Mouse (Mus musculus) T-cell, adult 66 days (primary cell): Measurements from ENCODE around the gene Rprd2. TPM values are rescaled to one million over a fixed set of nuclear protein-coding genes. Genes with fewer than 3 reads are reported as not detected.

ENCODE experiments used
- total RNA-seq, 2 experiments: library from RNA; stranded (reverse); gene quantifications; 3 replicates in 1 of 2; 4 replicates in 1 of 2; pipeline ENCODE4 v1.2.4; 2023

Gene Rprd2
- total RNA-seq, result 100 to 1,000 TPM; 107 to 116 TPM

DNA sequence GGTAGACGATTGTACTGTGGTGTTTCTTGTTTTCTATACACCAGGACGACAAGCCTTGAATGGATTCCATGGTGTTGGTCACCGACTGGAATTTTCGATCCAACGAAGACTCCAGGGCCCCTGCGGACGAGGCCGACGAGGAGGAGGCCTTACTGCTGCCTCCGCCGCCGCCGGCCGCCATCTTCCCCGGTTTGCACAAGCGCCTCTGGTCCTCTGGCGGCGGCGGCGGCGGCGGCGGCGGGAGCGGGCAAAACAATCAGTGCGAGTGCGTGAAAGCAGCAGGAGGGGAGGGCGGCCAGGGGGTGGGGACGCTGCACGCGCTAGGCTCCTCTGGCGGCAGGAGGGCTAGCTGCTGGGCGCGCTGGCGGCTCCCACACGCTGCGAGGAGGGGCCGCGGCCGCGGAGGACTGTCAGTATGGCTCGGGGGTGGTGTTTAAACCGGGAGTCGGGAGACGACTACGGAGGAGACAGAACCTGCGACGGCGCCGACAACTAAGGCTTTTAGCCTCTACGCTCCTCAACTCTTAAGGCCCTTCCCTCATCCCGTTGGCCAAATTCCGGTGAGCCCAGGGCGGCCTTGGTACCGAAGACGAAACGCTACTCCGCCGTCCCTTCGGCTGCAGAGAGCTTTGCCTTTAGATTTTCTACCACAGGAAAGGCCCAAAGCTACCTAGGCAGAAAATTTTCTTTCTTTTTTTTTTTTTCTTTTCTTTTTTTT lies at the start of gene Rprd2:
Gene Rprd2, minus strand, starts transcription at position 293 of the 718 bp plus-strand sequence.

GRCm38 (mm10) chr3:95855502-95856089 lies 36.9 kb upstream of the Rprd2 start, which contains the start of gene Prpf3:
Gene Prpf3 (minus strand): TSS chr3:95855885.

GRCm38 (mm10) chr3:95760106-95760505 lies 58.6 kb downstream of the Rprd2 start, which contains the start of gene Tars2:
Gene Tars2 (minus strand): TSS chr3:95760206.

GRCm38 (mm10) chr3:95739353-95740104 lies 79.1 kb downstream of the Rprd2 start, which contains the start of gene Ecm1:
Gene Ecm1 (minus strand): TSS chr3:95739569.

Other genes starting within 250 kb of the Rprd2 start
- gene Golph3l, start 229.9 kb downstream of the Rprd2 start, total RNA-seq, result 10 to 100 TPM; 27.9 to 28.1 TPM
- 10 to 100 TPM; 98.2 to 99.3 TPM for gene Ensa, start 193.9 kb downstream of the Rprd2 start, total RNA-seq
- 100 to 1,000 TPM; 312 to 327 TPM for gene Mcl1, start 160.1 kb downstream of the Rprd2 start, total RNA-seq
- 10 to 100 TPM in 1 of 2 experiments, 1 to 10 TPM in 1; 7.9 to 11.6 TPM for gene Adamtsl4, start 130.9 kb downstream of the Rprd2 start, total RNA-seq
- 100 to 1,000 TPM in 1 of 2 experiments, 10 to 100 TPM in 1; 98.0 to 103 TPM for gene Ecm1, start 79.3 kb downstream of the Rprd2 start, total RNA-seq
- 100 to 1,000 TPM; 128 to 134 TPM for gene Tars2, start 58.7 kb downstream of the Rprd2 start, total RNA-seq
- gene Prpf3, start 37.0 kb upstream of the Rprd2 start, total RNA-seq, result 10 to 100 TPM; 82.0 to 90.5 TPM
- gene Mrps21, start 52.7 kb upstream of the Rprd2 start, total RNA-seq, result 100 to 1,000 TPM in 1 of 2 experiments, 10 to 100 TPM in 1; 95.6 to 108 TPM
- gene Ciart, start 63.4 kb upstream of the Rprd2 start, total RNA-seq, result 10 to 100 TPM; 12.9 to 18.1 TPM
- under 1 TPM in 1 of 2 experiments, not detected in 1; 0.96 TPM for gene BC028528, start 73.1 kb upstream of the Rprd2 start, total RNA-seq
- 10 to 100 TPM; 49.9 to 71.5 TPM for gene Aph1a, start 75.1 kb upstream of the Rprd2 start, total RNA-seq
- gene Car14, start 85.8 kb upstream of the Rprd2 start, total RNA-seq, result not detected
- 100 to 1,000 TPM; 102 to 115 TPM for gene Anp32e, start 110.4 kb upstream of the Rprd2 start, total RNA-seq
- 10 to 100 TPM; 28.1 to 40.0 TPM for gene Plekho1, start 177.1 kb upstream of the Rprd2 start, total RNA-seq
- 10 to 100 TPM in 1 of 2 experiments, 1 to 10 TPM in 1; 9.4 to 19.2 TPM for gene Vps45, start 239.6 kb upstream of the Rprd2 start, total RNA-seq